Mouse (Mus musculus) monocyte, adult 5-6 weeks (primary cell): Measurements from ENCODE around the gene Spata25. TPM values are rescaled to one million over a fixed set of nuclear protein-coding genes. Genes with fewer than 3 reads are reported as not detected.
A peak's percentile ranks its signal among the peaks of the same experiment; 100 is the strongest.

Experiments used
- ATAC-seq: fragments of 153-309, 156-312 bp; replicated peaks from 2 replicates; pipeline ENCODE4 v1.8.0; 2017; ENCODE audit warnings: mild to moderate bottlenecking; ENCODE audit not compliant: low TSS enrichment, insufficient number of reproducible peaks, severe bottlenecking, poor library complexity, low FRiP score
- total RNA-seq: library from RNA; stranded (forward); fragments of 200-1000, 200-491, 200-594 nt; gene quantifications from 3 replicates; pipeline ENCODE4 v1.2.3, GENCODE M21; 2017

Spata25 gene
- total RNA-seq, 1 experiment from 2014 or later, result not detected

GRCm38 (mm10) chr2:164791841-164792261 lies 36.5 kb downstream of the Spata25 start:
- no peak for ATAC-seq

DNA sequence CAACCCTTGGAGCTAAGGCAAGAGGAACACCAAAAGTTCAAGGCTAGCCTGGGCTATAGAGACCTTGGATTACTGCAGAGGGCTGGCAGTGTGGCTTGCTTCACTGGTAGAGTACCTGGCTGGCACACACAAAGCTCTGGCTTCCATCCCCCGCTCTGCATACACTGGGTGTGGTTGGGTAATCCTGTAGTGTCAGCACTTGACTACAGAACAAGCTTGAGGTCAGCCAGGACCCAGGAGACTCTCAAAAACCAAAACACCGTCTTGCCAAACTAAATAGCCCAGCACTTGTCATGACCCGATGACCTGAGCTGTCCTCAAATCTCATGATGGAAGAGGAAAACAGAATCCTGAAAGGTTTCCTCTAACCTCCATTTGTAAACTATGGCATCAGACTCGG lies 37.9 kb downstream of the Spata25 start:
- ATAC-seq, result no peak

- ATAC-seq, result no peak
Observed at GRCm38 (mm10) chr2:164788411-164788810, 39.9 kb downstream of the Spata25 start.

DNA sequence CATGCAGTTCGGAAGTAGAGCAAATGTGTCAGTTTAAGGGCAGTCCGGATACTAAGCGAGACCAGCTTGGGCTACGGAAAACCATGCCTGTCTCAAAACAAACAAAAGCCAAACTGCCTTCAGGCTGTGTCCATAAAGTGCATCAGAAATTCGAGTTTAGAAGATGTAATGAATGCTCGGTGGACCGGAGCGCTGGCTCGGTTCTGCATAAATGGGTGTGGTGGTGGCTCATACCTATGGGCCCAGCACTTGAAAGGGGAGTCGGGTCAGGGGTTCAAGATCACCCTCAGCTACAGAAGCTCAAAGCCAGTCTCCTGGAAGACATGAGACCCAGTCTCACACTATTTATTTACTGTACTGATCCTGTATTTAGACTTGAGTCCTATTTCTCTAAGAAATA lies 40.6 kb downstream of the Spata25 start:
- no peak for ATAC-seq

- ATAC-seq, result peak; percentile 11; the same call in 1 of the 2 replicates
Observed at GRCm38 (mm10) chr2:164787032-164787431, 41.3 kb downstream of the Spata25 start.

DNA sequence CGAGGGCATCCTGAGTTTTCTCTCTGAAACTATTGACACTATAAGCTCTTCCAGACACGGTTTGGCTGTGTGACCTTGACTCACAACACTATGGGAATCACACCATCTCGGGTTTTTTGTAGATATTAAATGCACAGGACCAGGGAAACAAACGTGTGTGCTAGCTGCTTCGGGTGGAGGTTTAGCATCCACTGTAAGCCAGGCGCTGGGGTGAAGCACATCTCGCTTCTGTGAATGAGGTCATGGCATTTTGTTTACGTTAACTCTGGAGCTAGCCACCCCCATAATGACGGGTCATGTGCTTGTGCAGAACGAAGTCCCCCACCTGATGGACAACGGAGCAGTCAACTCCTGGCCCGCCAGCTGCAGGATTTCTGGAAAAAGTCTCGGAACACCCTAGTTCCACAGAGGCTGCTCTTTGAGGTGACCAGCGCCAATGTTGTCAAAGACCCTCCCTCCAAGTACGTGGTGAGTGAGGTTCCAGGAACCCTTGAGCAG lies 41.9 kb downstream of the Spata25 start:
- ATAC-seq, result no peak

- ATAC-seq, result peak; percentile 27
Observed at GRCm38 (mm10) chr2:164785481-164786387, 42.6 kb downstream of the Spata25 start, which contains the start of gene Snx21. Gene Snx21 (plus strand): TSS chr2:164785823.

DNA sequence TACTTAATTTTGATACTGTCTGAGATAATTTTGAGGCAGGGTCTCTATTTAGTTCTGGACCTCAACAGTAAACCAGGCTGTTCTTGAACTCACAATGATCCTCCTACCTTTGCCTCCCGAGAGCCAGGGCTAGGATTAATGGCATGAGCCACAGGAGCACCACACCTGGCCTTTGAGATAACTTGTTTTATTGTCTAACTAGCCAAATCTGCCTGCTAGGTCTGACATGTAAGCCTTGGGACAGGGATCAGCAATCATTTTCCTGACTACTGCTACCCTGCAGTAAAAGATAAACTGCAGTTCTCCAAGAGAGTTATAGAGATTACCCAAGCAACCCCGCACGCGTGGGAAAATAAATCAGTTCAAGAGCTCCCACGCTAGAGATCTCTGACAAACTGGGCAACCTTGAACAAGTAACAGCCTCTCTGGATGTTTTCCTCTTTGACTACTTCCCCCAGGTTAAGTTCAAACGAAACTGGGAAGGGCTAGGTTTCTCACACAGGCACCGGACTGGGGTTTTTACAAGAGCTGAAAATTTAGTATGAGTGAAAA lies 43.4 kb downstream of the Spata25 start:
- ATAC-seq, result no peak

GRCm38 (mm10) chr2:164783926-164784581 lies 44.3 kb downstream of the Spata25 start:
- no peak for ATAC-seq

DNA sequence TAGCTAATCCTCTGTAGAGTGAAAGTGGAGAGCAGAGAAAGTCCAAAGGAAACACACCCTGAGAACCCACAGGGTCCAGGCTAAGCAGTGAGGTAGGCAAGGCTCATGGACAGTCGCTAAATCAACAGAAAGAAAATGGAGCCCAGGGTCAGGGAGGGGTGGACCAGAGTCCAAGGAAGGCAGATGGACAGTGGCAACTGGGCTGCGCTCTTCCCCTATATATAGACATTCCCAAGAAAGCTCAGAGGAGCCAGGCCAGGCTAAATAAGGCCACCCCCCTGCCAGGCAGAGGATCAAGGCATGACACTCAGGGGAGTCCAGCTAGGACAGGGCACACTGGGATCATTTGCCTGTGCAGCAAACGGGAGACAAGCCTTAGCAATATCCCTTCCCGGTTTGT lies 46.5 kb downstream of the Spata25 start:
- ATAC-seq, result no peak

DNA sequence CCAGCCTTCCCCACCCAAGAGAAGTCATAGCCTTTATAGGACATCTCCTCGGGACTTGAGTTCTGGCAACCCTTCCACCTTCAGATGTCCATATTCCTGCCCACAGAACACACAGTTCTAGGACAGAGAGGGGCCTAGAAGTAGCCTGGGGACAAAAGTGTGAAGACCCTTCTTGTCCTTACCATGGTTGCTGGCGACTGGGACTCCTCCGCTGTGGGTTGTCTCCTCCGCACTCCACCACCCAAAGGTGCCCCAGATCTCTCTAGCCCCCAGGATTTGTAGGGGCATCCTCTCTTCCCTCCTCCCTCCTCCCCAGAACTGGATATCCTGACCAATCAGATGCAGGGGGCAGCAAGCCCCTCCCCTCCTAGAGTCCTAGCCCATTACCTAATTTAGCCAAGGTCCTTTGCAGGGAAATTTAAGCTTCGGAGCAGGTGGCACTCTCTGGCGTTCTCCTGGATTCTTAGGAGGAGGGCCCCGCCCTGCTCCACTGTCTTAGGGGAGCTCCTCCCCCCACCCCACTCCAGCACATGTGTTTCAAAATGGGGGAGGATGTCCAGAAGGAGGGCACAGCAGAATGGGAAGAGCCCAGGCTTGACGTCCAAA lies 48.8 kb downstream of the Spata25 start, which contains the start of gene Tnnc2:
Tnnc2 (minus strand) TSS at position 487 of the 606 bp plus-strand sequence.
- no peak for ATAC-seq

- ATAC-seq, result no peak
Observed at GRCm38 (mm10) chr2:164778809-164779208, 49.5 kb downstream of the Spata25 start.

GRCm38 (mm10) chr2:164778015-164778287 lies 50.4 kb downstream of the Spata25 start:
- no peak for ATAC-seq

DNA sequence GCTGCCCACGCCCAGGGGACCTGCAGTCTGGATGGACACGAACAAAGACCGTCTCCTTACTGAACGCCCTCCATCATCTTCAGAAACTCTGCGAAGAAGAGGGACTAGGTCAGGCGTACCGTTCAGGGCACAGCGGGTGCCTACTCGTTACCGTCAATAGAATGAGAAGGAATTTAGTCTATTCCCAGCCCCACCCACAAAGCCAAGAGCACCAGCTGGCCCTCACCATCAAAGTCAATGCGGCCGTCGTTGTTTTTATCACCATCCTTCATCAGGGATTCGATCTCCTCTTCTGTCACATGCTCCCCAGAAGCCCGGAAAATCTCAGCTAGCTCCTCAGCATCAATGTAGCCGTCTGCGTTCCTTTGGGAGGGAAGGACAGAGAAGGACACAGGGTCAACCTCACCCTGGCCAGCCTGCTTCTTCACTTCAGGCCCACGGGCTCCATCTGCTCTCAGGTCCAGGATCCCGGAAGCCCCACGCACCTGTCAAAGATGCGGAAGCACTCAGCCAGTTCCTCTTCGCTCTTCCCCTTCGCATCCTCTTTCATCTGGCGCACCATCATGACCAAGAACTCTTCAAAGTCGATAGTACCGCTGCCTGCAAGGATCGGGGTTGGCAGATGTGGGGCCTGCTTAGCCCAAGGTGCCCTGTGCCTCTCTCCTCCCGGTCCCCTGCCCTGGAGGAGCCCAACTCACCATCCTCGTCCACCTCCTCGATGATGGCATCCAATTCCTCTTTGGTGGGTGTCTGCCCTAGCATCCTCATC lies 50.9 kb downstream of the Spata25 start:
- ATAC-seq, result no peak

GRCm38 (mm10) chr2:164776801-164777200 lies 51.5 kb downstream of the Spata25 start:
- no peak for ATAC-seq
